Mouse (Mus musculus) forebrain, embryonic 15.5 days (tissue): ENCODE data around the gene Nos1ap. TPM values are rescaled to one million over a fixed set of nuclear protein-coding genes. Genes with fewer than 3 reads are reported as not detected.
A peak's percentile ranks its signal among the peaks of the same experiment; 100 is the strongest.

Source experiments
- ATAC-seq: fragments of 200-750 bp; cut with Nextera tagmentation; replicated peaks from 2 replicates; pipeline ENCODE4 v1.8.0; 2017; ENCODE audit warnings: mild to moderate bottlenecking, moderate TSS enrichment, moderate library complexity
- H3K27ac ChIP-seq: fragments of 300-500 bp; sonication (generic); replicated peaks from 2 replicates; pipeline ENCODE4 v1.5.1; 2015; ENCODE audit warnings: mild to moderate bottlenecking, inconsistent platforms
- H3K27me3 ChIP-seq: fragments of 300-500 bp; sonication (generic); 2 replicates; pipeline ENCODE4 v1.6.1; 2015; ENCODE audit warnings: inconsistent platforms
- H3K36me3 ChIP-seq: fragments of 300-500 bp; sonication (generic); 2 replicates; pipeline ENCODE4 v1.6.1; 2015; ENCODE audit warnings: mild to moderate bottlenecking, inconsistent platforms
- H3K4me1 ChIP-seq: fragments of 300-500 bp; sonication (generic); 2 replicates; pipeline ENCODE4 v1.6.1; 2015; ENCODE audit warnings: inconsistent platforms
- H3K4me2 ChIP-seq: fragments of 300-500 bp; sonication (generic); replicated peaks from 2 replicates; pipeline ENCODE4 v1.6.1; 2015; ENCODE audit warnings: mild to moderate bottlenecking, inconsistent platforms
- H3K4me3 ChIP-seq: fragments of 300-500 bp; sonication (generic); 2 replicates; pipeline ENCODE4 v1.5.1; 2015; ENCODE audit warnings: mild to moderate bottlenecking, inconsistent platforms
- H3K9ac ChIP-seq: fragments of 300-500 bp; sonication (generic); replicated peaks from 2 replicates; pipeline ENCODE4 v1.6.1; 2015; ENCODE audit warnings: mild to moderate bottlenecking, inconsistent platforms
- H3K9me3 ChIP-seq: fragments of 300-500 bp; sonication (generic); 2 replicates; pipeline ENCODE4 v1.6.1; 2016; ENCODE audit warnings: inconsistent platforms
- WGBS: fragments of 180-500 bp; shearing (Covaris S2); methylation state at CpG from one replicate; pipeline ENCODE4 v1.1.7; 2015; ENCODE audit warnings: mixed read lengths; 5-methylcytosine and 5-hydroxymethylcytosine counted together
- polyA plus RNA-seq: library from polyadenylated mRNA; unstranded; fragments of >200 nt; fragmentation: Nextera tagmentation; extraction: Ambion mirVana; gene quantifications from 2 replicates; pipeline ENCODE4 v1.2.1, GENCODE M21; 2015

Gene Nos1ap
- polyA plus RNA-seq, 1 experiment from 2014 or later: 25.4 TPM

DNA sequence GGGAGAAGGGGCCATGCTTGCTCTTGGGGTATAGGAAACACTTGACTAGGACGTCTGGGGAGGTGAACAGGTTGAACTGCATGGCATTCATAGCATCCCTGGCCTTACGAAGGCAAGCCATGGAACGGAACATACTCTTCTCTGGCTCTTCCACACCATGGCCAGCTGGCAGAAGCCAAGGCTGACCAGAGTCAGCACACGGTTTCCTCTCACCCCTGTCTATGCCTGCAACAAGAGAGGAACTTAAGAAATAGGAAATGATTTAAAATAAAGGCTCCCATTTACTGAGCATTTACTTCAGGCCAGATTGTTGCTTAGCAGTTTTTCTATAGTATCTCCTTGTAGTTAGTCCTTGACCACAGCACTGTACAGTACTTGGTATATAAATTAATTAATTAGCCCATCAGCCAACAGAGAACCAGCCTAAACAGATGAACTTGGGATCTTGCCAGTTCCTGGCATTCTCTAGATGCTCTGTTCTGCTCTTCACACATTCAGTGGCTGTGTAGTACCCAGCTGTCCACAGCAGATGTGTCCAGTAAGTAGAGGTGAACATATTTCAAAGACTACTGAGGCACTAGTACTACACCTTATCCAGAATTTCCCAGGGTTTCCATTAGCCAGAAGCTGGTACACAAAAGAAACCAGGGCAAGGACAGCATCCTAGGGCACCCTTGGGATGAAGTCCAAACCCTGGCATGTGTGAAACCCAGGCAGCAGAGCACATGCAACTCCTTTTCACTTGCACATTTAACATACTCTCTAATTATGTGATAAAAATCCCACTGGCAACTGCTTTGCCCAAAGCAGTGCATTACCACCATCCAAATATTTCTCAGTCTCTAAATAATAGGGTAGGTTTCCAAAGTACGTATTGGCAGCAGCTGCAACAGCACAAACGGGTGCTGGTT lies 123.3 kb downstream of the Nos1ap start:
- Histone ChIP-seq H3K36me3 (no peaks in the 10 kb centered on the region), H3K9me3 (no peaks in the 10 kb centered on the region), H3K4me3 (no peak overlapping the region), H3K9ac (no peak overlapping the region), H3K4me2 (no peak overlapping the region), H3K27me3 (no peaks in the 10 kb centered on the region), H3K4me1 (peaks cover 18% of the 10 kb centered on the region), H3K27ac (peak overlapping the region; percentile 73)
- WGBS: 36% methylated on average over 6 of the region's 6 CpGs
- ATAC-seq: peak; percentile 78

DNA sequence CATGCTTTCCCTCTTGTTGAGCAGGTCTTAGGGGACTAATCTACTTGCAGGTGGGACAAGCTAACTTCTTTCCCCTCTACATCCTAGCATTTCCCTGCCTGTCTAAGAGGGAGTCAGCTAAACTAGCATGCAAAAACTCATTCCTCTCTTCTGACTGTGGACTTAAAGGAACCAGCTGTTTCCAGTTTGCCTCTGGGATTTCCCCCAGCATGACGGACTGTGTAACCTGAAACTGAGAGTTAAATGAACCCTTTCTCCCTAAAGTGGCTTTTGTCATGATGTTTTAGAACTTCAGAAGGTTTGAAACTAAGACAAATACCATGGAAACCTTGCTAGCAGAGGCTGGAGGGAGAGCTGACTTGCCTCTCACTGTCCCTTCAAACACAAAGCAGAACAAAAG lies 127.5 kb downstream of the Nos1ap start:
- WGBS: 71% methylated on average over 1 of the region's 1 CpGs
- H3K9ac ChIP-seq: no peak overlapping the region
- H3K27me3 ChIP-seq: no peaks in the 10 kb centered on the region
- H3K9me3 ChIP-seq: no peaks in the 10 kb centered on the region
- peaks cover 30% of the 10 kb centered on the region for H3K4me1 ChIP-seq
- no peaks in the 10 kb centered on the region for H3K36me3 ChIP-seq
- ATAC-seq: no peak
- H3K27ac ChIP-seq: no peak overlapping the region
- no peak overlapping the region for H3K4me3 ChIP-seq
- H3K4me2 ChIP-seq: no peak overlapping the region

DNA sequence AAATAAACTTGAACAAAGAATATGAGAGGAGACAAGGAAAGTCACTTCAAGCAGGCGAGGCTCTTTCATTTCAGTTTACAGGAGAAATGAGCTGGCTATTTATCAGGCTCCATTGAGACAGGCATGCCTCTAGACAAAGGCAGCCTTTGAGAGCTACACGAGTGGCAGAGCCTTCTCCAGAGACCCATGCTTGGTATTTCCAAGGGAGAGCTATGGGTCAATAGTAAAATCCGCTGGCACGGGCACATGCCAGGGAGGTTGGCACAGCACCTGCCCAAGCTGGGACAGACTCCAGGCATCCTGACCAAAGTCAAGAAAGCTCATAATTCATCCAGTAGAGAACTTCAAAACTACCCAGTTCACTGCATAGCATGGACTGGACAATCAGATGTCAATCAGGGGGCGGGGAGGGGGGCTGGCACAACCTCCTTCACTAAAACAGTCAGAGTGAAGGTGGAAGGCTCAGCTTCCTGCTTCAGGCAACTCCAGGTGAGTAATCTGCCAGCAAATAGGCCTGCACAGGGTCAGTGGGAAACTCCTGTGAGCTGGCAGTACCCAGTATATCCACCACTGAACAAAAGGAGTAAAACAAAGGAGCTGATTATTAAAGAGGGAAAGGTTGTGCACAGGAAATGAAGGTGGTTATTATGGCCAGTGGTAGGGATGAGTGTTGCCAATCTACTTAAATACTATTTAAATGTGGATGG lies 129.6 kb downstream of the Nos1ap start:
- Histone ChIP-seq H3K4me2 (no peak overlapping the region), H3K9ac (no peak overlapping the region), H3K27ac (no peak overlapping the region), H3K4me1 (peaks cover 15% of the 10 kb centered on the region), H3K27me3 (no peaks in the 10 kb centered on the region), H3K36me3 (no peaks in the 10 kb centered on the region), H3K9me3 (no peaks in the 10 kb centered on the region), H3K4me3 (no peak overlapping the region)
- WGBS: 26% methylated on average over 5 of the region's 5 CpGs
- peak; percentile 70 for ATAC-seq

DNA sequence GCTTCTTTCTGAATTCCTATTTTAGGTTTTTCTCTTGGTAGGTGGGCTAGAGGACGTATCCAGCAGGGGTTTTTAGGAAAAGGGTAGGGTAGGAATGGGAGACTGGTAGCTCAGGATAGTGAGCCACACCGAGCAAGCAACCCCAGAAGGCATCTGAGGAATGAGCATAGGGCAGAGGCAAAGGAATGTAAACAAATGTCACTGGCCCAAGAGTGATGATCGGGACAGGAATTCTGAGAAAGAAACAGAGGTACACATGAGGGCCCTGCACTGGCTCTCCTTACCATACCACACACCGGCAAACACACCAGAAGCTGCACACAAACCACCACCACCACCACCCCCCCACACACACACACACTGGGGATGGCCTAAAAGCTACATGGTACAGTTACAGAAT lies 132.0 kb downstream of the Nos1ap start:
- no peaks in the 10 kb centered on the region for H3K27me3 ChIP-seq
- no peak for ATAC-seq
- H3K9me3 ChIP-seq: no peaks in the 10 kb centered on the region
- WGBS: 87% methylated on average over 4 of the region's 4 CpGs
- no peak overlapping the region for H3K4me3 ChIP-seq
- H3K9ac ChIP-seq: no peak overlapping the region
- H3K27ac ChIP-seq: no peak overlapping the region
- peaks cover 19% of the 10 kb centered on the region for H3K4me1 ChIP-seq
- no peaks in the 10 kb centered on the region for H3K36me3 ChIP-seq
- H3K4me2 ChIP-seq: no peak overlapping the region

DNA sequence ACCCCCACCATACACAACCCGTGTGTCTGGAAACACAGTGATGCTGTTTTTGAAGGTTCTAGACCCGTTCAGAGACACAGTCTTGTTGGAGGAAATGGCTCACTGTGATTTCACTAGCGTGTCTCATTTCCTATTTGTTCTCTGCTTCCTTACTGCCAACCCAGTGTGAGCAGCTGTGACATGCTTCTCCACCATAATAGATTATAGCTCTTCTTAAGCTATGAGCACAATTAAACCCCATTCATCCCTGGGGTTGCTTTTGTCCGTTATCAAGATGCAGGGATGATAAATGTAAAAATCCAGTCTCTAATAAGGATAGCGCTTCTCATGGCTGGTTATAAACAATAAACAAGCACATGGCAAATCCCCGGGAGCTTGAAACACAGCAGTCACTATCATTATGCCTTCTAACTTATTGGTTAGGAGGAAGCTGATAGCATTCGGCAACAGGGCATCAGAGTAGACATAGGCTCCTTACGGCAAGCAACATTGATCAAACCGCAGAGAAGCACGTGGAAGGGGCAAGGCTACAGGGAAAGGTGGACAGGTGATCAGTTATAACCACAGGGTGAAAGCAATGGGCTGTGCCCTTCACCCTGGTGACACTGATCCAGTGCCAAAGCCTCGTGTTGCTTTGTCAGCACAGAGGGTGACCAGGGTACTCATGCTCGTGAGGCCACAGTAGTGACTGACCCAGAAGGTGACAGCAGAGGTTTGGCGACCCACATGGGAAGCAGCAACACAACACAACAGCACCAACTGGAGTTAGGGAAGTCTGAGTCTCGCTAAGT lies 133.6 kb downstream of the Nos1ap start:
- no peak for ATAC-seq
- Histone ChIP-seq H3K9ac (no peak overlapping the region), H3K4me1 (peaks cover 18% of the 10 kb centered on the region), H3K4me3 (no peak overlapping the region), H3K4me2 (no peak overlapping the region), H3K9me3 (no peaks in the 10 kb centered on the region), H3K27me3 (no peaks in the 10 kb centered on the region), H3K27ac (0 out of 2 replicates have a peak overlapping the region, but pooled peaks have one; percentile 13), H3K36me3 (no peaks in the 10 kb centered on the region)
- 85% methylated on average over 14 of the region's 14 CpGs for WGBS

DNA sequence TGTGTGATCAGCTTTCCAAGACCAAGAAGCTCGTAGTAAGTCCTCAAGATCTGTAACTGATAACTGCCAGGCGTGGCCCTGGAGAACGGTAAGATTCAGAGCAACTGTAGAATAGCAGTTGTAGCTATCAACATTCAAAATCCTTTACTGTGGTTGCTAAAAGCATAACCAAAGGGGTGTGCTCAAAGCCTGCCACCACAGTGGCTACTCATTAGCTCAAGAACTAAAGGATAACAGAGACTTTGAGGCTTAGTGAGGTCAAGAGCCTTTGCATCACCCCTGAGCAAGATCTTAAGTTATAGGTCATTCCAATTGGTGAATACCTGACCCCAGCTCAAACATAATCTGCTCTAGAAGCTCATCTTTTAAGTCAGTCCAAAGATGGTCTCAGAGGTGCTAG lies 134.3 kb downstream of the Nos1ap start:
- no peak overlapping the region for H3K4me2 ChIP-seq
- no peaks in the 10 kb centered on the region for H3K36me3 ChIP-seq
- 0 out of 2 replicates have a peak overlapping the region, but pooled peaks have one; percentile 13 for H3K27ac ChIP-seq
- no peaks in the 10 kb centered on the region for H3K9me3 ChIP-seq
- H3K9ac ChIP-seq: no peak overlapping the region
- no peak for ATAC-seq
- no peak overlapping the region for H3K4me3 ChIP-seq
- H3K27me3 ChIP-seq: no peaks in the 10 kb centered on the region
- 97% methylated on average over 3 of the region's 3 CpGs for WGBS
- H3K4me1 ChIP-seq: peaks cover 13% of the 10 kb centered on the region

DNA sequence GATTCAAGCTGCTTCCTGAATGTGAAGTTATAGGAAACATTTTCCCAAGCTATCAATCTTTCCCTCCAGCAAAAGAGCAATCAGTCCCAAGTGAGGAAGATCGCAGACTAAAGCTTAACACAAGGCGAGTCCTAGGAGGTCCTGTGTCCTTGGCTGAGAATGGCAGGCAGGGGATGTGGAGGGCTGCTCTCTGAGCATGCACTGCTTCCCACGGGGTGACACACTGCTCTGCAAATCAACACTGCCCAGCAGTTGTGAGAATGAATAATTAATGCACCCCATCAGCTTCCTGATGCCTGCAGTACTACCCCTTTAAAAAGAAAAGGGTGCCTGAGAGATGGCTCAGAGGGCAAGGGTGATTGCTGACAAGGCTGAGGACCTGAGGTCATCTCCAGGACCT lies 136.2 kb downstream of the Nos1ap start:
- Histone ChIP-seq H3K4me1 (peaks cover 9% of the 10 kb centered on the region; the same call in 1 of the 2 replicates), H3K9me3 (no peaks in the 10 kb centered on the region), H3K4me3 (no peak overlapping the region), H3K36me3 (no peaks in the 10 kb centered on the region), H3K4me2 (no peak overlapping the region), H3K27me3 (no peaks in the 10 kb centered on the region), H3K27ac (no peak overlapping the region), H3K9ac (no peak overlapping the region)
- ATAC-seq: no peak
- WGBS: 60% methylated on average over 3 of the region's 3 CpGs

DNA sequence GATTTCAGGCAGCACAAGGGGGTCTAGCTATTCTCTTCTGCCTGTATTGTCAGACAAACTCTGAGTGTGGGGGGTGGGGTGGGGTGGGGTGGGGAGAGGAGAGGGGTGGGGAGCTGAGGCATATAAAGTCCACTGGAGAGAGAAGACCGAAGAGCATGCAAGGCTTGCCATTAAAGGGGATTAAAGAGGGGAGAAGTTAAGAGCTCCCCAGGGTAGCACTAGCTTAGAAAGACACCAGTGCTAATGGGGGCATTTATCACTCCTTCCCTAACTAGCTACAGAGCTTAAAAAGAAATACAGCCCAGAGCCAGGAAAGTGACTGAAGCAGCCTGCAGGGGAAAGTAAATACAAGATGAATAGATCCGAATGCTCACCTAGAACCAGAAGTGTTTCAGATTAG lies 141.4 kb downstream of the Nos1ap start:
- H3K9me3 ChIP-seq: no peaks in the 10 kb centered on the region
- H3K4me3 ChIP-seq: no peak overlapping the region
- no peak overlapping the region for H3K4me2 ChIP-seq
- WGBS: 18% methylated on average over 2 of the region's 2 CpGs
- no peaks in the 10 kb centered on the region for H3K27me3 ChIP-seq
- no peaks in the 10 kb centered on the region for H3K36me3 ChIP-seq
- ATAC-seq: no peak
- H3K9ac ChIP-seq: no peak overlapping the region
- no peak overlapping the region for H3K27ac ChIP-seq
- 0 out of 2 replicates have a peak, but pooled peaks cover 9% of the 10 kb centered on the region for H3K4me1 ChIP-seq

DNA sequence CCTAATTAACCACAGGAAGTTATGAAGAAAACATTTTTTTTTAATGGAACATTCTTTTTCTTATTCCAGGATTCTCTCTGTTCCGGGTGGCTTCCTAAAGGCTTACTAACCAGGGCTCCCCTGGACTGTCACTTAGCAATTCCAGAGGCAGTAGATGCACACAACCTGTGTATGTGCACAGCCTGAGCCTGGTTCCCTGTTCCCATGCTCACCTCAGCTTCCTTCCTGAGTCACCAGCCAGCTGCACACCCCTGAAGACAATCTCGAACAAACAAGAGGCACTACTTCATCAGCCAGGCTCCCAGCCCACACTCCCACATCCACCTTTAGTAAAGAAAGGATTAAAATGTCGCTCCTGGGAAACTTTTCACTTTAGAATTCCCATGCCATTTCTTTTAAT lies 144.2 kb downstream of the Nos1ap start:
- Histone ChIP-seq H3K36me3 (no peaks in the 10 kb centered on the region), H3K9ac (no peak overlapping the region), H3K4me2 (no peak overlapping the region), H3K27ac (no peak overlapping the region), H3K4me3 (no peak overlapping the region), H3K9me3 (no peaks in the 10 kb centered on the region), H3K27me3 (no peaks in the 10 kb centered on the region), H3K4me1 (0 out of 2 replicates have a peak, but pooled peaks cover 8% of the 10 kb centered on the region)
- no peak for ATAC-seq
- WGBS: 41% methylated on average over 3 of the region's 3 CpGs

DNA sequence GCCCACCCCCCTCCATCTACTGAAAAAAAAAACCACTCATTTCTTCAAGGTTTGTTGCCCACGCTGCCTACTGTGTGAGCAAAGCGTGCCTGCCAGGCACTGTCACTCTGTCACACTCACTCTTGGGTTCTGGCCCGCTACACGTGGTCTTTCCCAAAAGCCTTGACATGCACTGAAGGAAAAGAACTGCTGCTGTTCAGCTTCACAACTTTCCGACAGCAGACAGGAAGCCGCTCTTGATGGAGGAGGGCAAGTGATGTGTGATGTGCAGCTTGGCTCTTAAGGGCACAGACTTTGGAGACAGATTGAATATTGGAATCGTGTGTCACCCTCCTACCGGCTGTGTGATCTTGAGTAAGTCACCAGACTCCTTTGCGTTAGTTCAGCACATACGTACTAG lies 149.3 kb downstream of the Nos1ap start:
- H3K4me3 ChIP-seq: no peak overlapping the region
- H3K9ac ChIP-seq: no peak overlapping the region
- H3K4me2 ChIP-seq: no peak overlapping the region
- WGBS: 85% methylated on average over 10 of the region's 10 CpGs
- no peaks in the 10 kb centered on the region for H3K9me3 ChIP-seq
- no peaks in the 10 kb centered on the region for H3K27me3 ChIP-seq
- no peak overlapping the region for H3K27ac ChIP-seq
- ATAC-seq: no peak
- peaks cover 7% of the 10 kb centered on the region for H3K4me1 ChIP-seq
- no peaks in the 10 kb centered on the region for H3K36me3 ChIP-seq

DNA sequence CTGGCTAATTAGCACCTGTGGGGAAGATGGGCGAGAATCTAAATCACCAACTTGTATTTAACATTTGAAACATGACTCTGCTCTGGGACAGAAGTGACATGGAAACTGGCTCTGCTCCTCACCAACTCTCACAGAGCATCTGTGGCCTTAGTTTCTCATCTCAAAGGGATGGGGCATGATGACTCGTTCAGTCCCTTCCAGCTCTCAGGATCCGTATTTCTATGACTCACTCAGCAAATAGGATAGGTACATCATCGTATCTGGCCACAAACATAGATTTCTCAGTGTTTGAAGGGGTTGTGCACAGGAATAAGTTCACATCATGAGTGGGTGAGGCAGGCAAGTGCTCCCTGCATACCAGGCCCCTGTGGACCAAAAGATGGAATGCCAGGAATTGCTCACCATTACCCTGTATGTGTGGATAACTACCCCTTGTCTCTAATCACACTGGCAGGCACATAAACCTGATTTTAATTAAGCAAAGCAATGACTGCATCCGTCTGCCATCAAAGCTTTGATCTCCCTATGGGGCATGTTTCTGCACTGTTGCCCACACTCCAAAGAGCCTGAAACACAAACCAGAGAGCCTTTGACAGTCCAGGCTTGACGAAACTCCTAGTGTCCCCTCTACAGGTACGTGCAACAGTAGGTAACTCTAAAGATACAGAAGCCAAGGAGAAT lies 151.1 kb downstream of the Nos1ap start:
- no peak overlapping the region for H3K9ac ChIP-seq
- H3K27ac ChIP-seq: no peak overlapping the region
- no peaks in the 10 kb centered on the region for H3K9me3 ChIP-seq
- no peak overlapping the region for H3K4me3 ChIP-seq
- H3K4me1 ChIP-seq: peaks cover 7% of the 10 kb centered on the region
- H3K4me2 ChIP-seq: no peak overlapping the region
- ATAC-seq: 0 out of 2 replicates have a peak, but pooled peaks have one; percentile 32
- H3K36me3 ChIP-seq: no peaks in the 10 kb centered on the region
- H3K27me3 ChIP-seq: no peaks in the 10 kb centered on the region
- 51% methylated on average over 7 of the region's 7 CpGs for WGBS
